Comparison of ENCODE assay signal across 20 mouse cellular contexts in the genomic region with DNA sequence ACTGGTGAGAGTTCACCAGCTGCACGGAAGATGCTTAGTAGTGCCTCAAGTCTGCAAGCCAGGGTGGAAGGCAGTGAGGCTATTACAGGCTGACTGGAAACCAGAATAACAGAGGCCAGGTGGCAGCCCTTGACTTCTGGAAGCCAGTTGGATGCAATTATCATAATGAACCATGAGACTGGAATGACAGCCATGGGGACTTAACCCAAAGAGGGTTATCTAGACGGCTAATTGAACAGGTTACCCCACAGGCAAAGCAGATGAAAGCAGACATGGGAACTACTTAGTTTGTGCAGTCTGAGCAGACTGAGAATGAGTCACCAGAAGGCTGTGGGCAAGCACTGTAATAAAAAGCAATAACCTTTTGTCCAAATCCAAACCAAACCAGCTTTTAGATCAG. TPM values are rescaled to one million over a fixed set of nuclear protein-coding genes. Genes with fewer than 3 reads are reported as not detected.
A peak's percentile ranks its signal among the peaks of the same experiment; 100 is the strongest.
DNase-seq lines count a peak whose midpoint lies in the region; ATAC-seq and TF ChIP-seq lines count a peak whose summit lies in the region.
"Had no signal": no experiment of that assay in that cellular context is flagged by ENCODE, and none has a peak within 500 bp of the region (broad histone marks: within the 10 kb centered on the region; RNA-seq: fewer than 3 reads in every experiment).

No protein-coding gene starts in this region.

- no peak overlapping the region for H3K4me3 ChIP-seq in embryonic facial prominence, embryonic 10.5 days
- H3K4me3 ChIP-seq: embryonic facial prominence, embryonic 12.5 days; forebrain, embryonic 13.5 days; heart, embryonic 15.5 days; hindbrain, embryonic 10.5 days; intestine, embryonic 15.5 days had no signal

- no peak for TF ChIP-seq CTCF in Patski (IDR thresholded peaks at IDR 0.05)

- no peak overlapping the region for H3K27ac ChIP-seq in embryonic facial prominence, embryonic 10.5 days (replicated peaks)
- H3K27ac ChIP-seq: embryonic facial prominence, embryonic 12.5 days; forebrain, embryonic 13.5 days; heart, embryonic 15.5 days; hindbrain, embryonic 10.5 days; hindbrain, embryonic 14.5 days; intestine, embryonic 15.5 days had no signal

- ATAC-seq in Patski: peak; percentile 73
- ATAC-seq: forebrain, embryonic 13.5 days; forebrain, postnatal 0 days; intestine, embryonic 15.5 days had no signal

- peak; percentile 53 for DNase-seq in Patski (ENCODE audit: low read depth, low spot score)
- peak; percentile 53 for DNase-seq in embryonic facial prominence, embryonic 10.5 days (ENCODE audit: low spot score)
- peak; percentile 5 for DNase-seq in forelimb bud, embryonic 11.5 days (ENCODE audit: low read depth, low spot score)
- DNase-seq in retina, postnatal 7 days (ENCODE audit: low read depth, low spot score): peak; percentile 13
- no peak for DNase-seq in left cerebral cortex, adult 8-10 months (ENCODE audit: low spot score in 2 of 2)
- DNase-seq in right cerebral cortex, postnatal 4 days: no peak
- no peak for DNase-seq in urinary bladder, adult 18-20 months (ENCODE audit: low spot score in 2 of 2)
- DNase-seq: adrenal gland, postnatal 14 days; cerebellum, adult 2 months; cerebellum, postnatal 10 days; forebrain, postnatal 0 days; gastrocnemius, postnatal 10 days; heart, adult 18-20 months; heart, postnatal 14 days had no signal

- no peaks in the 10 kb centered on the region for H3K9me3 ChIP-seq in embryonic facial prominence, embryonic 10.5 days
- H3K9me3 ChIP-seq: embryonic facial prominence, embryonic 12.5 days; forebrain, embryonic 13.5 days; heart, embryonic 15.5 days; hindbrain, embryonic 10.5 days; intestine, embryonic 15.5 days had no signal

- WGBS in embryonic facial prominence, embryonic 10.5 days: 43% methylated on average over 2 of the region's 2 CpGs

- no peaks in the 10 kb centered on the region for H3K27me3 ChIP-seq in Patski
- no peaks in the 10 kb centered on the region for H3K27me3 ChIP-seq in embryonic facial prominence, embryonic 10.5 days (replicated peaks; ENCODE audit: low read depth, poor library complexity, severe bottlenecking)
- H3K27me3 ChIP-seq: embryonic facial prominence, embryonic 12.5 days; forebrain, embryonic 13.5 days; heart, embryonic 15.5 days; intestine, embryonic 15.5 days had no signal

- in situ Hi-C loops in Patski (cut with MboI; ENCODE audit: low pct_unique_long_range_greater_than_20kb): no loop called here

- POLR2A ChIA-PET in Patski (lab: Charles Lee): no interaction called here

- H3K4me1 ChIP-seq in embryonic facial prominence, embryonic 10.5 days: peaks cover 9% of the 10 kb centered on the region; the same call in 1 of the 2 replicates
- H3K4me1 ChIP-seq: embryonic facial prominence, embryonic 12.5 days; forebrain, embryonic 13.5 days; heart, embryonic 15.5 days; hindbrain, embryonic 10.5 days; intestine, embryonic 15.5 days had no signal

- no peaks in the 10 kb centered on the region for H3K36me3 ChIP-seq in embryonic facial prominence, embryonic 10.5 days (replicated peaks)
- H3K36me3 ChIP-seq: embryonic facial prominence, embryonic 12.5 days; heart, embryonic 15.5 days; hindbrain, embryonic 10.5 days; intestine, embryonic 15.5 days had no signal

- CTCF ChIA-PET in Patski (lab: Charles Lee): interaction anchor here (1.0 to 1.5 kb wide), 2 partner anchors 11 to 82 kb away, joined by 3 to 8 read pairs; no protein-coding TSS in a partner anchor

RNA-seq across cellular contexts. Expression of a gene that starts 28.8 kb away (rescaled TPM):
- polyA plus RNA-seq in Patski (2021): 2.4 TPM
- 11.1 and 12.8 TPM in 2 replicates for polyA plus RNA-seq in embryonic facial prominence, embryonic 10.5 days (2016; fragmentation: Nextera tagmentation; extraction: Ambion mirVana)
- 10 to 100 TPM; 19.8 to 24.6 (median 23.4) TPM for total RNA-seq in left cerebral cortex, adult 8-10 months (2022)

Comparison
In these comparisons a context has a peak if more than half of its experiments do, and no peak if none do; other contexts are left out.
1. DNase-seq: peak in Patski (single experiment), embryonic facial prominence, embryonic 10.5 days (single experiment), forelimb bud, embryonic 11.5 days (single experiment) and retina, postnatal 7 days (single experiment); none in left cerebral cortex, adult 8-10 months (0 of 2), right cerebral cortex, postnatal 4 days (single experiment) and urinary bladder, adult 18-20 months (0 of 2).